Mouse (Mus musculus) hindbrain, embryonic 12.5 days (tissue): Measurements from ENCODE around the gene Zswim5. TPM values are rescaled to one million over a fixed set of nuclear protein-coding genes. Genes with fewer than 3 reads are reported as not detected.
A peak's percentile ranks its signal among the peaks of the same experiment; 100 is the strongest.
"Not testable (repeated sequence)": the region's sequence is repeated elsewhere in the genome, so short reads cannot be mapped to it uniquely, and the experiment has no call there.

Experiments
- ATAC-seq: fragments of 200-750 bp; cut with Nextera tagmentation; 2 replicates; pipeline ENCODE4 v1.8.0; 2017; ENCODE audit warnings: moderate TSS enrichment; ENCODE audit not compliant: low FRiP score
- H3K27ac ChIP-seq: fragments of 300-500 bp; sonication (generic); 2 replicates; pipeline ENCODE4 v1.5.1; 2016; ENCODE audit warnings: mild to moderate bottlenecking
- H3K27me3 ChIP-seq: fragments of 300-500 bp; sonication (generic); 2 replicates; pipeline ENCODE4 v1.6.1; 2016; ENCODE audit warnings: mild to moderate bottlenecking
- H3K36me3 ChIP-seq: fragments of 300-500 bp; sonication (generic); 2 replicates; pipeline ENCODE4 v1.6.1; 2016; ENCODE audit warnings: mild to moderate bottlenecking
- H3K4me1 ChIP-seq: fragments of 300-500 bp; sonication (generic); 2 replicates; pipeline ENCODE4 v1.6.1; 2016
- H3K4me2 ChIP-seq: fragments of 300-500 bp; sonication (generic); replicated peaks from 2 replicates; pipeline ENCODE4 v1.6.1; 2016; ENCODE audit warnings: mild to moderate bottlenecking
- H3K4me3 ChIP-seq: fragments of 300-500 bp; sonication (generic); 2 replicates; pipeline ENCODE4 v1.5.1; 2016; ENCODE audit warnings: mild to moderate bottlenecking
- H3K9ac ChIP-seq: fragments of 300-500 bp; sonication (generic); 2 replicates; pipeline ENCODE4 v1.6.1; 2016; ENCODE audit warnings: mild to moderate bottlenecking, moderate library complexity
- H3K9me3 ChIP-seq: fragments of 300-500 bp; sonication (generic); replicated peaks from 2 replicates; pipeline ENCODE4 v1.6.1; 2016; ENCODE audit warnings: mild to moderate bottlenecking
- WGBS: fragments of 180-500 bp; shearing (Covaris S2); methylation state at CpG from one replicate; pipeline ENCODE4 v1.1.7; 2016; 5-methylcytosine and 5-hydroxymethylcytosine counted together
- polyA plus RNA-seq: library from polyadenylated mRNA; unstranded; fragments of >200 nt; fragmentation: Nextera tagmentation; extraction: Ambion mirVana; gene quantifications from 2 replicates; pipeline ENCODE4 v1.2.1, GENCODE M21; 2016

Gene Zswim5
- 7.4 and 8.5 TPM in 2 replicates for polyA plus RNA-seq

GRCm38 (mm10) chr4:116876995-116877728 lies at the start of gene Zswim5:
Gene Zswim5 (plus strand): TSS chr4:116877376.
- peak; percentile 94 for ATAC-seq
- WGBS, result under 1% methylated on average over 99 of the region's 104 CpGs
- no peaks in the 10 kb centered on the region for H3K9me3 ChIP-seq
- no peaks in the 10 kb centered on the region for H3K36me3 ChIP-seq
- H3K4me3 ChIP-seq, result peak within 1 kb of the TSS; percentile 71
- peaks cover 8% of the 10 kb centered on the region; the same call in 1 of the 2 replicates for H3K4me1 ChIP-seq
- H3K27me3 ChIP-seq, result no peaks in the 10 kb centered on the region
- H3K4me2 ChIP-seq, result peak within 1 kb of the TSS; percentile 68
- peak within 1 kb of the TSS; percentile 87 for H3K9ac ChIP-seq
- peak within 1 kb of the TSS; percentile 97 for H3K27ac ChIP-seq

GRCm38 (mm10) chr4:116827819-116828218 lies 49.4 kb upstream of the Zswim5 start:
- WGBS, result 3% methylated on average over 4 of the region's 4 CpGs
- H3K4me3 ChIP-seq, result no peak overlapping the region
- peak; percentile 11; the same call in 1 of the 2 replicates for ATAC-seq
- H3K4me1 ChIP-seq, result peaks cover 19% of the 10 kb centered on the region
- no peak overlapping the region for H3K9ac ChIP-seq
- no peaks in the 10 kb centered on the region for H3K9me3 ChIP-seq
- no peaks in the 10 kb centered on the region for H3K36me3 ChIP-seq
- no peak overlapping the region for H3K27ac ChIP-seq
- peaks cover 2% of the 10 kb centered on the region; the same call in 1 of the 2 replicates for H3K27me3 ChIP-seq
- no peak overlapping the region for H3K4me2 ChIP-seq

GRCm38 (mm10) chr4:116829364-116830069 lies 47.7 kb upstream of the Zswim5 start:
- no peaks in the 10 kb centered on the region for H3K36me3 ChIP-seq
- peak overlapping the region; percentile 84 for H3K27ac ChIP-seq
- WGBS, result 38% methylated on average over 6 of the region's 6 CpGs
- peaks cover 2% of the 10 kb centered on the region; the same call in 1 of the 2 replicates for H3K27me3 ChIP-seq
- peaks cover 16% of the 10 kb centered on the region for H3K4me1 ChIP-seq
- peak; percentile 46; the same call in 1 of the 2 replicates for ATAC-seq
- peak overlapping the region; percentile 18; the same call in 1 of the 2 replicates for H3K9ac ChIP-seq
- H3K9me3 ChIP-seq, result no peaks in the 10 kb centered on the region
- no peak overlapping the region for H3K4me2 ChIP-seq
- H3K4me3 ChIP-seq, result no peak overlapping the region

GRCm38 (mm10) chr4:116830070-116830368 lies 47.2 kb upstream of the Zswim5 start:
- ATAC-seq, result peak; percentile 75
- Histone ChIP-seq H3K4me2 (no peak overlapping the region), H3K27me3 (peaks cover 2% of the 10 kb centered on the region; the same call in 1 of the 2 replicates), H3K36me3 (no peaks in the 10 kb centered on the region), H3K4me3 (no peak overlapping the region), H3K9me3 (no peaks in the 10 kb centered on the region), H3K4me1 (peaks cover 15% of the 10 kb centered on the region), H3K9ac (no peak overlapping the region), H3K27ac (peak overlapping the region; percentile 84)
- WGBS, result 14% methylated on average over 6 of the region's 6 CpGs

GRCm38 (mm10) chr4:116838999-116839398 lies 38.2 kb upstream of the Zswim5 start:
- Histone ChIP-seq H3K4me2 (no peak overlapping the region), H3K36me3 (no peaks in the 10 kb centered on the region), H3K27ac (no peak overlapping the region), H3K27me3 (no peaks in the 10 kb centered on the region), H3K9ac (no peak overlapping the region), H3K4me3 (no peak overlapping the region), H3K9me3 (no peaks in the 10 kb centered on the region), H3K4me1 (no peaks in the 10 kb centered on the region)
- WGBS, result 9% methylated on average over 2 of the region's 2 CpGs
- ATAC-seq, result no peak

GRCm38 (mm10) chr4:116840096-116840495 lies 37.1 kb upstream of the Zswim5 start:
- 35% methylated on average over 24 of the region's 29 CpGs for WGBS
- H3K27me3 ChIP-seq, result not testable (repeated sequence)

GRCm38 (mm10) chr4:116840841-116841240 lies 36.3 kb upstream of the Zswim5 start:
- no peaks in the 10 kb centered on the region for H3K36me3 ChIP-seq
- no peak overlapping the region for H3K4me2 ChIP-seq
- no peak overlapping the region for H3K27ac ChIP-seq
- ATAC-seq, result no peak
- H3K9me3 ChIP-seq, result no peaks in the 10 kb centered on the region
- H3K9ac ChIP-seq, result no peak overlapping the region
- WGBS, result 82% methylated on average over 6 of the region's 6 CpGs
- H3K4me1 ChIP-seq, result no peaks in the 10 kb centered on the region
- H3K4me3 ChIP-seq, result no peak overlapping the region
- H3K27me3 ChIP-seq, result no peaks in the 10 kb centered on the region

More at GRCm38 (mm10) chr4:116840096-116840495, 37.1 kb upstream of the Zswim5 start:
- ATAC-seq, H3K36me3 ChIP-seq, H3K27ac ChIP-seq, H3K4me1 ChIP-seq, H3K9ac ChIP-seq, H3K9me3 ChIP-seq, H3K4me3 ChIP-seq: not testable (repeated sequence)
- H3K4me2 ChIP-seq, result peak overlapping the region; percentile 33; the same call in 1 of the 2 replicates

GRCm38 (mm10) chr4:116844324-116844723 lies 32.9 kb upstream of the Zswim5 start:
- no peak for ATAC-seq
- H3K9me3 ChIP-seq, result no peaks in the 10 kb centered on the region
- H3K4me2 ChIP-seq, result no peak overlapping the region
- H3K4me1 ChIP-seq, result no peaks in the 10 kb centered on the region
- no peaks in the 10 kb centered on the region for H3K27me3 ChIP-seq
- WGBS, result 93% methylated on average over 3 of the region's 3 CpGs
- no peak overlapping the region for H3K9ac ChIP-seq
- H3K36me3 ChIP-seq, result no peaks in the 10 kb centered on the region
- no peak overlapping the region for H3K27ac ChIP-seq
- no peak overlapping the region for H3K4me3 ChIP-seq

- H3K9ac ChIP-seq, result no peak overlapping the region
- no peak overlapping the region for H3K27ac ChIP-seq
- H3K4me2 ChIP-seq, result no peak overlapping the region
- peaks cover 14% of the 10 kb centered on the region for H3K4me1 ChIP-seq
- 77% methylated on average over 3 of the region's 3 CpGs for WGBS
- no peaks in the 10 kb centered on the region for H3K36me3 ChIP-seq
- ATAC-seq, result no peak
- H3K4me3 ChIP-seq, result no peak overlapping the region
- H3K27me3 ChIP-seq, result no peaks in the 10 kb centered on the region
- H3K9me3 ChIP-seq, result no peaks in the 10 kb centered on the region
Measured at GRCm38 (mm10) chr4:116849901-116850300, 27.3 kb upstream of the Zswim5 start.

GRCm38 (mm10) chr4:116854286-116854685 lies 22.9 kb upstream of the Zswim5 start:
- Histone ChIP-seq H3K36me3 (no peaks in the 10 kb centered on the region), H3K4me2 (no peak overlapping the region), H3K4me1 (peaks cover 16% of the 10 kb centered on the region), H3K4me3 (no peak overlapping the region), H3K27ac (no peak overlapping the region), H3K9me3 (no peaks in the 10 kb centered on the region), H3K9ac (no peak overlapping the region), H3K27me3 (no peaks in the 10 kb centered on the region)
- WGBS, result 25% methylated on average over 2 of the region's 2 CpGs
- no peak for ATAC-seq

- WGBS, result 60% methylated on average over 10 of the region's 10 CpGs
Measured at GRCm38 (mm10) chr4:116857203-116857602, 20.0 kb upstream of the Zswim5 start.

GRCm38 (mm10) chr4:116859711-116860110 lies 17.5 kb upstream of the Zswim5 start:
- H3K27ac ChIP-seq, result no peak overlapping the region
- H3K36me3 ChIP-seq, result no peaks in the 10 kb centered on the region
- peaks cover 3% of the 10 kb centered on the region for H3K4me1 ChIP-seq
- no peak overlapping the region for H3K4me2 ChIP-seq
- H3K4me3 ChIP-seq, result no peak overlapping the region
- H3K9me3 ChIP-seq, result no peaks in the 10 kb centered on the region
- H3K9ac ChIP-seq, result no peak overlapping the region
- ATAC-seq, result no peak
- 82% methylated on average over 5 of the region's 5 CpGs for WGBS
- no peaks in the 10 kb centered on the region for H3K27me3 ChIP-seq

More at GRCm38 (mm10) chr4:116857203-116857602, 20.0 kb upstream of the Zswim5 start:
- H3K36me3 ChIP-seq, result no peaks in the 10 kb centered on the region
- H3K9me3 ChIP-seq, result no peaks in the 10 kb centered on the region
- no peak for ATAC-seq
- H3K27me3 ChIP-seq, result no peaks in the 10 kb centered on the region
- no peak overlapping the region for H3K4me2 ChIP-seq
- H3K9ac ChIP-seq, result no peak overlapping the region
- peaks cover 16% of the 10 kb centered on the region for H3K4me1 ChIP-seq
- H3K4me3 ChIP-seq, result no peak overlapping the region
- no peak overlapping the region for H3K27ac ChIP-seq
